Mouse (Mus musculus) CH12.LX (cell line): ENCODE data around the gene Usp6nl. TPM values are rescaled to one million over a fixed set of nuclear protein-coding genes. Genes with fewer than 3 reads are reported as not detected.
A peak's percentile ranks its signal among the peaks of the same experiment; 100 is the strongest.

Experiments
- DNase-seq: peaks from one replicate; pipeline ENCODE4 v3.0.0-alpha.2; 2013; ENCODE audit errors: extremely low read depth
- H3K27ac ChIP-seq: 2 replicates; pipeline ENCODE4 v1.5.1; 2012; ENCODE audit warnings: low read depth, mild to moderate bottlenecking, control low read depth, moderate library complexity; ENCODE audit not compliant: insufficient read depth
- H3K27me3 ChIP-seq: replicated peaks from 2 replicates; pipeline ENCODE3; 2012; ENCODE audit warnings: inconsistent platforms
- H3K36me3 ChIP-seq, 2 experiments: replicated peaks in 1 of 2; 2 replicates each; pipeline versions ENCODE3 to v1.6.1; 2012; ENCODE audit warnings: inconsistent platforms in 1 of 2, low read length in 1 of 2, mild to moderate bottlenecking in 1 of 2, mixed read lengths in 1 of 2, moderate library complexity in 1 of 2; ENCODE audit not compliant: control insufficient read depth in 1 of 2, insufficient read depth in 1 of 2
- H3K4me1 ChIP-seq, 2 experiments: 2 replicates each; pipeline ENCODE4 v1.6.1; 2012; ENCODE audit warnings: inconsistent platforms in 1 of 2, moderate library complexity in 1 of 2; ENCODE audit not compliant: insufficient read depth in 2 of 2, control insufficient read depth in 1 of 2
- H3K4me2 ChIP-seq: 2 replicates; pipeline ENCODE4 v1.6.1; 2012; ENCODE audit warnings: low read depth, mild to moderate bottlenecking, control low read depth; ENCODE audit not compliant: poor library complexity, insufficient read depth, severe bottlenecking
- H3K4me3 ChIP-seq, 3 experiments: fragments of 150-350 bp in 1 of 3; sonication (generic) in 1 of 3; replicated peaks in 1 of 3; 2 replicates each; pipeline versions ENCODE3 to v1.5.1; 2011 to 2012; ENCODE audit warnings: low read depth in 2 of 3, low read length in 2 of 3, mild to moderate bottlenecking in 2 of 3, moderate library complexity in 2 of 3, control low read depth in 1 of 3, improper control_type of control experiment in 1 of 3, inconsistent platforms in 1 of 3, mixed read lengths in 1 of 3; ENCODE audit not compliant: poor library complexity in 1 of 3
- H3K79me2 ChIP-seq: replicated peaks from 2 replicates; pipeline ENCODE4 v1.6.1; 2012; ENCODE audit warnings: mild to moderate bottlenecking, moderate library complexity; ENCODE audit not compliant: control insufficient read depth, poor library complexity, insufficient read depth, severe bottlenecking; ENCODE audit errors: extremely low read depth
- H3K9ac ChIP-seq: 2 replicates; pipeline ENCODE4 v1.6.1; 2012; ENCODE audit warnings: low read depth, mild to moderate bottlenecking, control low read depth, moderate library complexity; ENCODE audit not compliant: insufficient read depth
- H3K9me3 ChIP-seq: replicated peaks from 2 replicates; pipeline ENCODE3; 2012; ENCODE audit warnings: low read length, inconsistent platforms, mixed read lengths
- BHLHE40 ChIP-seq: IDR thresholded peaks from 2 replicates; pipeline ENCODE4 v1.6.1; 2011; ENCODE audit warnings: mild to moderate bottlenecking, low read depth, low read length, improper control_type of control experiment
- CTCF ChIP-seq, 2 experiments: IDR thresholded peaks in 1 of 2; conservative IDR thresholded peaks in 1 of 2; 2 replicates each; pipeline ENCODE4 v1.5.1; 2011 to 2012; ENCODE audit warnings: low read depth in 2 of 2, low read length in 2 of 2, improper control_type of control experiment in 1 of 2, inconsistent platforms in 1 of 2, mild to moderate bottlenecking in 1 of 2, moderate library complexity in 1 of 2
- E2F4 ChIP-seq: IDR thresholded peaks from 2 replicates; pipeline ENCODE4 v1.6.1; 2011; ENCODE audit warnings: low read depth, low read length, improper control_type of control experiment; ENCODE audit not compliant: insufficient replicate concordance
- ELF1 ChIP-seq: IDR thresholded peaks from 2 replicates; pipeline ENCODE4 v1.6.1; 2014; ENCODE audit warnings: low read depth, mild to moderate bottlenecking, inconsistent platforms, low read length, improper control_type of control experiment
- HCFC1 ChIP-seq: IDR thresholded peaks from 2 replicates; pipeline ENCODE4 v1.6.1; 2012; ENCODE audit warnings: low read depth, mild to moderate bottlenecking, inconsistent platforms, low read length, improper control_type of control experiment
- JUN ChIP-seq: IDR thresholded peaks from 2 replicates; pipeline ENCODE4 v1.6.1; 2011; ENCODE audit warnings: low read depth, mild to moderate bottlenecking, low read length, improper control_type of control experiment, moderate library complexity; ENCODE audit not compliant: insufficient read depth
- KAT2A ChIP-seq: IDR thresholded peaks from 2 replicates; pipeline ENCODE4 v1.6.1; 2012; ENCODE audit warnings: low read length, improper control_type of control experiment, inconsistent platforms; ENCODE audit not compliant: insufficient replicate concordance
- MAFK ChIP-seq: IDR thresholded peaks from 2 replicates; pipeline ENCODE4 v1.6.1; 2011; ENCODE audit warnings: low read length, improper control_type of control experiment; ENCODE audit not compliant: insufficient replicate concordance
- MAZ ChIP-seq: IDR thresholded peaks from 2 replicates; pipeline ENCODE4 v1.6.1; 2012; ENCODE audit warnings: low read depth, mild to moderate bottlenecking, inconsistent platforms, low read length, improper control_type of control experiment, moderate library complexity
- MXI1 ChIP-seq: IDR thresholded peaks from 2 replicates; pipeline ENCODE4 v1.6.1; 2011; ENCODE audit warnings: mild to moderate bottlenecking, low read depth, low read length, improper control_type of control experiment
- MYC ChIP-seq: IDR thresholded peaks from 2 replicates; pipeline ENCODE4 v1.6.1; 2011; ENCODE audit warnings: low read depth, mild to moderate bottlenecking, improper control_type of control experiment, low read length
- NELFE ChIP-seq: IDR thresholded peaks from 2 replicates; pipeline ENCODE4 v1.6.1; 2011; ENCODE audit warnings: low read depth, low read length, improper control_type of control experiment
- PAX5 ChIP-seq: IDR thresholded peaks from 2 replicates; pipeline ENCODE4 v1.6.1; 2012; ENCODE audit warnings: low read length, inconsistent platforms, mixed read lengths
- POLR2AphosphoS2 ChIP-seq: IDR thresholded peaks from 2 replicates; pipeline ENCODE4 v1.6.1; 2011; ENCODE audit warnings: low read depth, low read length, improper control_type of control experiment
- SIN3A ChIP-seq: IDR thresholded peaks from 2 replicates; pipeline ENCODE4 v1.6.1; 2012; ENCODE audit warnings: low read length, improper control_type of control experiment, inconsistent platforms
- SMC3 ChIP-seq: IDR thresholded peaks from 2 replicates; pipeline ENCODE4 v1.6.1; 2011; ENCODE audit warnings: low read depth, low read length, improper control_type of control experiment
- TCF12 ChIP-seq: IDR thresholded peaks from 2 replicates; pipeline ENCODE4 v1.6.1; 2014; ENCODE audit warnings: low read depth, mild to moderate bottlenecking, inconsistent platforms, low read length, improper control_type of control experiment
- UBTF ChIP-seq: IDR thresholded peaks from 2 replicates; pipeline ENCODE4 v1.6.1; 2012; ENCODE audit warnings: low read depth, mild to moderate bottlenecking, inconsistent platforms, low read length, improper control_type of control experiment, moderate library complexity
- USF1 ChIP-seq: IDR thresholded peaks from 2 replicates; pipeline ENCODE4 v1.6.1; 2014; ENCODE audit warnings: low read depth, mild to moderate bottlenecking, inconsistent platforms, low read length, improper control_type of control experiment
- USF2 ChIP-seq: conservative IDR thresholded peaks from 2 replicates; pipeline ENCODE4 v1.6.1; 2011; ENCODE audit warnings: low read depth, low read length, improper control_type of control experiment
- ZKSCAN1 ChIP-seq: IDR thresholded peaks from 2 replicates; pipeline ENCODE4 v1.6.1; 2012; ENCODE audit warnings: low read depth, inconsistent platforms, low read length, improper control_type of control experiment, borderline replicate concordance
- ZMIZ1 ChIP-seq: IDR thresholded peaks from 2 replicates; pipeline ENCODE4 v1.6.1; 2012; ENCODE audit warnings: low read depth, mild to moderate bottlenecking, inconsistent platforms, low read length, improper control_type of control experiment
- ZNF384 ChIP-seq: IDR thresholded peaks from 2 replicates; pipeline ENCODE4 v1.6.1; 2012; ENCODE audit warnings: low read depth, low read length, improper control_type of control experiment, inconsistent platforms
- dilution Hi-C: fragments of 300-500 bp; cut with MboI; formaldehyde crosslinking; loops from 2 replicates; pipeline ENCODE4 v1.14.3; 2020; ENCODE audit warnings: low sequenced_read_pairs; ENCODE audit not compliant: extremely low pct_unique_long_range_greater_than_20kb, extremely low pct_ligation_motif_present
- in situ Hi-C: fragments of 300-500 bp; cut with MboI; formaldehyde crosslinking; loops from 3 replicates; pipeline ENCODE4 v1.14.3; 2019; ENCODE audit warnings: low sequenced_read_pairs, low pct_ligation_motif_present, low pct_unique_long_range_greater_than_20kb, mixed read lengths
- polyA plus RNA-seq: library from polyadenylated mRNA; unstranded; fragments of >175 nt; gene quantifications from 2 replicates; pipeline ENCODE4 v1.2.1, GENCODE M21; 2012; ENCODE audit warnings: low read depth; ENCODE audit not compliant: insufficient read length
- total RNA-seq, 2 experiments: library from RNA; depleted of rRNA; stranded (reverse); fragments of 300-350 nt in 1 of 2; fragments of >200 nt in 1 of 2; gene quantifications; 2 replicates each; pipeline ENCODE4 v1.2.3; 2012 to 2014

Gene Usp6nl
- total and polyA plus RNA-seq, 3 experiments, result 4.1 to 12.1 (median 4.6) TPM

DNA sequence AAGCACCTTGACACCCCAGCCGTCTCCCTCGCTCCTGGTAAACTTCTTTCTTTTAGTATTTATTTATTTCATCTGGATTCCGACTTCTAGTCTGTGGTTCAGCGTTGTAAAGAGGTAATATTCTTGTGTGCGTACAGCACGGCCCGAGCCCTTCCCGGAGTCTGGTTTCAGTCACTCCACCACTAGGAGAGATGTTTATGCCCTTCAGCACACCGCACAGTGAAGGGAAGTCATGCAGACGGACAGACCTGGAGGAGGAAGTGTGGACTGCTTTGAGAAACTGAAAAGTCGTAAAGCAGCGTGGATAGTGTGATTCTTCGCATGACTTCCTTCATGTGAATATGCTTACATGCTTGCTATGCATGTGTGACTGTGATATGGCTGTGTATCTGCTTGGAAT, 40.7 kb downstream of the Usp6nl start:
- dilution Hi-C loops, result no loop called here
- no peak overlapping the region for H3K27ac ChIP-seq
- TF ChIP-seq SMC3 (no peak), ELF1 (no peak), POLR2AphosphoS2 (no peak), UBTF (no peak), MXI1 (no peak), CTCF (conservative IDR thresholded peaks at IDR 0.05 in 1 of 2, IDR thresholded peaks at IDR 0.05 in 1 of 2; ENCODE audit: low read depth in 2 of 2, low read length in 2 of 2) (no peak), PAX5 (no peak), KAT2A (no peak), ZKSCAN1 (no peak), MAZ (no peak), ZMIZ1 (no peak)
- TF ChIP-seq, all 38 proteins: peak for 0
- Histone ChIP-seq H3K4me2 (no peak overlapping the region), H3K9me3 (no peaks in the 10 kb centered on the region), H3K27me3 (no peaks in the 10 kb centered on the region), H3K9ac (no peak overlapping the region), H3K36me3 (peaks cover 0 to 8% of the 10 kb centered on the region in 2 experiments), H3K4me1 (peaks cover 17 to 59% of the 10 kb centered on the region in 2 experiments), H3K4me3 (no peak overlapping the region), H3K79me2 (no peaks in the 10 kb centered on the region)
- DNase-seq, result no peak
- in situ Hi-C loops, result no loop called here

DNA sequence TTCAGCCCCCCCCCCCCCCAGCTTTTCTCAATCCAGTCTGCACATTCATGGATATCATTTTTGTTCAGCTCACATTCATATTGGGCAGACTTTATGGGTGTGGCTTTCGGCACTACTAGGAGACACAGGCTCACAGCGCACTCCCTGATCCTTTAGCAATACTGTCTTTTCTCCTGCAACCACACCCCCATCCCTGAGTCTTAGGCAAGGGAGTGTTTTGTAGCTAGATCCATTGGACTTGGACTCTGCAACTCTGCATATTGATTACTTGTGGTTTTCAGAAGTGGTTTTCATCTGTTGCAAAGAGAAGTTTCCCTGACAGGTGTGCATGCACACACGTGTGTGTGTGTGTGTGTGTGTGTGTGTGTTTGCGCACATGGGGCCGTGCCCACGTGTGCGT, 41.5 kb downstream of the Usp6nl start:
- TF ChIP-seq BHLHE40 (peak; percentile 47; the same call in 1 of the 2 replicates), TCF12 (no peak)

DNA sequence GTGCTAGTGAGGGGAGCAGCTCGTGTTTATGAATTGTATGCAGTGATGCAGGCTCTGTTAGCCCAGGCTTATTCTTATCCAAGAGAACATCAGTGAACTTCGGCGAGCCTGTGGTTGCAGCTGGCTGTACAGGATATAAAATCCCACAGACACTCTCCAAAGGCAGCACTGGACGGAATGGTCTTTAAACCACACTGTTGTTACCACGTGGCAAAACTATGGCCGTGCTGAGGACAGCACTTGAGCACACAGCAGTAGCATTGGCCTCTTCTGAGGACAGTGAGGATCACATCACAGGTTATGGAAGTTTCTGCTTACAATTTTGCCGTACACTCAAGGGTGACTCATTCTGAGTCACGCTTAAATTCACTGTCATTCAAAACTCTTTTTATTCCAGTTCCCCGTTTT, 44.1 kb downstream of the Usp6nl start:
- Histone ChIP-seq H3K27ac (no peak overlapping the region), H3K79me2 (no peaks in the 10 kb centered on the region), H3K4me3 (no peak overlapping the region), H3K9me3 (no peaks in the 10 kb centered on the region), H3K36me3 (peaks cover 0 to 10% of the 10 kb centered on the region in 2 experiments), H3K4me2 (no peak overlapping the region), H3K4me1 (peaks cover 6 to 35% of the 10 kb centered on the region in 2 experiments), H3K9ac (no peak overlapping the region), H3K27me3 (no peaks in the 10 kb centered on the region)
- DNase-seq, result no peak
- dilution Hi-C loops, result no loop called here
- TF ChIP-seq HCFC1 (no peak), MAFK (no peak), ZNF384 (no peak), ZKSCAN1 (no peak), E2F4 (no peak), USF1 (no peak), KAT2A (no peak), PAX5 (no peak), JUN (no peak), SMC3 (no peak), POLR2AphosphoS2 (no peak), SIN3A (no peak), MYC (no peak), USF2 (no peak), NELFE (no peak)
- in situ Hi-C loops, result no loop called here

More for the DNA sequence above, 41.5 kb downstream of the Usp6nl start:
- dilution Hi-C loops, result no loop called here
- H3K9ac ChIP-seq, result no peak overlapping the region
- H3K36me3 ChIP-seq, result peaks cover 0 to 10% of the 10 kb centered on the region in 2 experiments
- no peak overlapping the region for H3K4me2 ChIP-seq
- peaks cover 13 to 51% of the 10 kb centered on the region in 2 experiments for H3K4me1 ChIP-seq
- no peaks in the 10 kb centered on the region for H3K79me2 ChIP-seq
- H3K27me3 ChIP-seq, result no peaks in the 10 kb centered on the region
- in situ Hi-C loops, result no loop called here
- DNase-seq, result no peak
- no peaks in the 10 kb centered on the region for H3K9me3 ChIP-seq
- H3K4me3 ChIP-seq, result no peak overlapping the region
- H3K27ac ChIP-seq, result no peak overlapping the region
